Mouse (Mus musculus) midbrain, embryonic 12.5 days (tissue): ENCODE data around the gene Tshz2. TPM values are rescaled to one million over a fixed set of nuclear protein-coding genes. Genes with fewer than 3 reads are reported as not detected.

Source experiments
- ATAC-seq: fragments of 200-750 bp; cut with Nextera tagmentation; 2 replicates; pipeline ENCODE4 v1.8.0; 2017; ENCODE audit warnings: low read depth, moderate TSS enrichment, moderate library complexity; ENCODE audit not compliant: low FRiP score
- H3K27ac ChIP-seq: fragments of 300-500 bp; sonication (generic); replicated peaks from 2 replicates; pipeline ENCODE4 v1.5.1; 2016; ENCODE audit warnings: mild to moderate bottlenecking
- H3K27me3 ChIP-seq: fragments of 300-500 bp; sonication (generic); 2 replicates; pipeline ENCODE4 v1.6.1; 2016; ENCODE audit warnings: mild to moderate bottlenecking
- H3K36me3 ChIP-seq: fragments of 300-500 bp; sonication (generic); 2 replicates; pipeline ENCODE4 v1.6.1; 2016
- H3K4me1 ChIP-seq: fragments of 300-500 bp; sonication (generic); 2 replicates; pipeline ENCODE4 v1.6.1; 2016
- H3K4me2 ChIP-seq: fragments of 300-500 bp; sonication (generic); replicated peaks from 2 replicates; pipeline ENCODE4 v1.6.1; 2016; ENCODE audit warnings: mild to moderate bottlenecking, moderate library complexity
- H3K4me3 ChIP-seq: fragments of 300-500 bp; sonication (generic); 2 replicates; pipeline ENCODE4 v1.5.1; 2016; ENCODE audit warnings: mild to moderate bottlenecking
- H3K9ac ChIP-seq: fragments of 300-500 bp; sonication (generic); replicated peaks from 2 replicates; pipeline ENCODE4 v1.6.1; 2016; ENCODE audit warnings: mild to moderate bottlenecking, moderate library complexity
- H3K9me3 ChIP-seq: fragments of 300-500 bp; sonication (generic); 2 replicates; pipeline ENCODE4 v1.6.1; 2016; ENCODE audit warnings: mild to moderate bottlenecking
- whole genome bisulfite sequencing: fragments of 180-500 bp; shearing (Covaris S2); methylation state at CpG from one replicate; pipeline ENCODE4 v1.1.7; 2016; 5-methylcytosine and 5-hydroxymethylcytosine counted together
- polyA plus RNA-seq: library from polyadenylated mRNA; unstranded; fragments of >200 nt; fragmentation: Nextera tagmentation; extraction: Ambion mirVana; gene quantifications from 2 replicates; pipeline ENCODE4 v1.2.1, GENCODE M21; 2016

The Tshz2 gene
- polyA plus RNA-seq, 1 experiment from 2014 or later = 6.0 TPM

DNA sequence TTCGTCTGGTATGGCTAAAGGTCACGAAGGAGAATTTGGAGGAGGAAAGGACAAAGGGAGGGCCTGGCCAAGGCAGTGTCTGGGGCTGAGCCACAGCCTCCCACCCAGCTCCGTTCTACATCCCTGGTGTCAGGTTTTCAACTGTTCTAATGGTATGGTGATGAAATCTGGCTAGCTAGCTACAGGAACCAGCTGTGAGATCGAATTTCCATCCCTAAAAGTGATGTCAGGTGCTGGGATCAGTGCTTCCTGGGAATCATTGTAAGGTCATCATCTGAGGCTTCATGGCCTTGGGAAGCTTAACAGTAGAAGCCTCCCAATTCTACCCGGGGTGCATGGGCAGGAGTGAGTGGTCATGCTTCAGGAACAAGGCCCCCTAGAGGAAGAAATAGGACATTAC lies 171.6 kb downstream of the Tshz2 start:
- no peak overlapping the region for H3K4me3 ChIP-seq
- no peak overlapping the region for H3K27ac ChIP-seq
- H3K9me3 ChIP-seq = no peaks in the 10 kb centered on the region
- H3K4me2 ChIP-seq = no peak overlapping the region
- no peaks in the 10 kb centered on the region for H3K36me3 ChIP-seq
- H3K9ac ChIP-seq = no peak overlapping the region
- 71% methylated on average over 5 of the region's 5 CpGs for WGBS
- no peaks in the 10 kb centered on the region for H3K4me1 ChIP-seq
- no peaks in the 10 kb centered on the region for H3K27me3 ChIP-seq
- no peak for ATAC-seq

DNA sequence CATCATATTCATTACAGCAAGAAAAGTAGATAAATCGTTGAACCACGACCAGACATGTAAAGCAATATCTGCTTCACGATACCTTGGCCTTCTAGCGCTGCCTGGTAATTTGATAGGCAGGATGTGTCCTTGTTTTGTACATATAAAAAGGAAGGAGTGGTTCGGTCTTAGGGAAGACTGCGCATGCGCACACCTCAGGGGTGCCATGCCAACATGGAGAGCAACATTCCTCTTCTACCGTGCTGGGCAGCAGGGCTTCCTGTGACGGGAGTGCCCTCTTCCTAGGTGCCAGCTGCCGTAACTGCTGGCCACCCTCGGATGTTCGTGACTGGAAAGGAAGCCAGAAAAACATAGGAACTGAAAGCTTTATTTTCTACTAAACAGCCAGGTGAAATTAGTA lies 172.7 kb downstream of the Tshz2 start:
- Histone ChIP-seq H3K9ac (no peak overlapping the region), H3K4me1 (no peaks in the 10 kb centered on the region), H3K36me3 (no peaks in the 10 kb centered on the region), H3K27ac (no peak overlapping the region), H3K9me3 (no peaks in the 10 kb centered on the region), H3K4me2 (no peak overlapping the region), H3K4me3 (no peak overlapping the region), H3K27me3 (no peaks in the 10 kb centered on the region)
- WGBS = 90% methylated on average over 12 of the region's 12 CpGs
- no peak for ATAC-seq

DNA sequence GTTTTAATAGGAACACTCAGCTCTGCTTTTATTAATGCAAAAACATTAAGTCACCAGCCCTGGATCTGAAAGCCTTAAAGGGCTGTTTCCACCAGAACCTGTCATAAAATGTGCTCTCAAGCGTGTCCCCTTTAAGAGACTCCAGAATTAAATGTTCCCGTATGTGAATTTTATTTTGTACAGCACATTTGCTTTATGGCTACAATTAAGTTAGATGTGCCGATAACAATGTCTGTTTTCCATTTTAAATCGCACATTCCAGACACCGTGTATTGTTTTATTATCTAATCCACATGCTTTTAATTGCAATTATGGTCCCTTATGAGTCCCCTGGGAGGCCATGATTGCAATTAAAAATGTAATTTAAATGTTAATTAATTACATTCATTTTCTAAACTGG lies 178.8 kb downstream of the Tshz2 start:
- Histone ChIP-seq H3K4me3 (no peak overlapping the region), H3K27me3 (0 out of 2 replicates have a peak, but pooled peaks cover 2% of the 10 kb centered on the region), H3K27ac (no peak overlapping the region), H3K36me3 (no peaks in the 10 kb centered on the region), H3K9me3 (no peaks in the 10 kb centered on the region), H3K9ac (no peak overlapping the region), H3K4me1 (peaks cover 12% of the 10 kb centered on the region; the same call in 1 of the 2 replicates), H3K4me2 (no peak overlapping the region)
- 81% methylated on average over 5 of the region's 5 CpGs for WGBS
- no peak for ATAC-seq

DNA sequence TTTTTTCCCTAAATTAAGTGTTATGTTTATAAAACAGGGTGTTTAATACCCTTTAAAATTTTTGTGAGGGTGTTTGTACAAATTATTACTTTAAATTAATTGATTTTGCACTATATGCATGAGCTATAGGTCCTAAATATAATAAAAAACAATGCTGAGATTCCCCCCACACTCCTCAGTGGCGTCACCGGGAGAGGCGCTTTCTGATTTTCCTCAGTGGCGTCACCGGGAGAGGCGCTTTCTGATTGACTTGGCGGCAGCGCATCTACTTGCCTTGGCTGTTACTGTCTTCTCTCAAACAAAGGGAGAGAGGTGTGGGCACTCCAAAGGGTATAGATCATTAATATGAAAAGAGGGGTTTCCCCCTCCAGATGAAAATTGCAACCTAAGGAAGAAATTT lies 179.2 kb downstream of the Tshz2 start:
- 86% methylated on average over 8 of the region's 8 CpGs for WGBS
- Histone ChIP-seq H3K36me3 (no peaks in the 10 kb centered on the region), H3K27ac (no peak overlapping the region), H3K4me1 (peaks cover 12% of the 10 kb centered on the region; the same call in 1 of the 2 replicates), H3K4me2 (no peak overlapping the region), H3K9me3 (no peaks in the 10 kb centered on the region), H3K4me3 (no peak overlapping the region), H3K27me3 (0 out of 2 replicates have a peak, but pooled peaks cover 4% of the 10 kb centered on the region), H3K9ac (no peak overlapping the region)
- no peak for ATAC-seq

DNA sequence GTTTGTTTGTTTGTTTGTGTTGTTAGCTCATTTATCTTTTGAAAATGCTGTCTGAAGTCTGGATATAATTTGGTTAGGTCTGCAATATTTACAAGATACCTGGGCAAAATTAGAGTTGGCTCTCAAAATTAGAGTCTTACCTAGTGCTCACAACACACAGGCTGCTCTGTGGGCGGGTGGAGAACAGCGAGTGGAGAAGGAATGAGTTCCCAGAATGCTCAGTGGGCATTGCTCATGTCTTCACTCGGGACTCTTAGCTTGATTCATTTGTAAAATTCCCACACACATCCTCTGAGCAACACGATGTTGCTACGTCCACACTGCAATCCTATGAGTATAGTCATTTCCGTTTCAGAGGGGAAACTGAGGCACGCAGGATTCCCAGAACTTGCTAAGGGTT lies 180.1 kb downstream of the Tshz2 start:
- H3K4me3 ChIP-seq = no peak overlapping the region
- H3K4me1 ChIP-seq = peaks cover 12% of the 10 kb centered on the region; the same call in 1 of the 2 replicates
- H3K4me2 ChIP-seq = no peak overlapping the region
- 0 out of 2 replicates have a peak, but pooled peaks cover 4% of the 10 kb centered on the region for H3K27me3 ChIP-seq
- no peaks in the 10 kb centered on the region for H3K36me3 ChIP-seq
- H3K9ac ChIP-seq = no peak overlapping the region
- H3K9me3 ChIP-seq = no peaks in the 10 kb centered on the region
- ATAC-seq = no peak
- no peak overlapping the region for H3K27ac ChIP-seq
- WGBS = 89% methylated on average over 7 of the region's 7 CpGs

DNA sequence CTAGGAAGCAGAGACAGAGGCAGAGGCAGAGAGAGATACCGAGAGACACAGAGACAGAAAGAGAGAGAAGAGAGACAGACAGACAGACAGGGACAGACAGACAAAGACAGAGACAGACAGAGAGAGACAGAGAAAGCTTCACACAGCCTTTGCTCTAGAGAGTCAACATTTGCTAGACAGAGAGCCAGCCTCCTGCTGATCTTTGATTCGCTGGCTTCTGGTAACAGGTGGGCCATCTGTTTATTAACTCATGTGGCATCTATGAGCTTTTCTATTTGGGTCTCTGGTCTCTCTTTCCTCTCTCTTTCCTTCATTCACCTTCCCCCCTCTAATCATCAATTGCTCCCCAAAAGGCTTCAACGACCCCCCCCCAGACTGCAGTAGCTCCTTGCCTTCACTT lies 181.5 kb downstream of the Tshz2 start:
- WGBS = 77% methylated on average over 3 of the region's 3 CpGs
- Histone ChIP-seq H3K27ac (no peak overlapping the region), H3K4me2 (no peak overlapping the region)

DNA sequence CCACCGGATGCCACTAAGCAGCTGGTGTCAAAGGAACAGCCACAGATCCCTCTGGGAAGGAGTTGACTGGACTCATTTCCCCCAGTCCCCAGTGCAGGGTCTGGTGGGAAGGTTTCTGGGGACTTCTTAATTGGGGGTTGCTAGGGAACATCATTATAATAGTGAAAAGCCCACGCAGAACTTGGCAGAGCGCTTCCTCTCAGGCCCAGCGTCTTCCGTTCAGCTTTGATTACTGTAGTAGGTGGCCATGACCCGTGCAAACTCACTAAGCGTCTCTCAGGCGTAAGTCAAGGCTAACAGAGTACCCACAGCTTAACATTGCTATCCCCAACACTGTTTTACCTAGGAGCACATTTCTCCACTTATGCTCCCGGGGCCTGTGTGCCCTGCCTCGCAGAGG lies 181.9 kb downstream of the Tshz2 start:
- Histone ChIP-seq H3K4me1 (peaks cover 12% of the 10 kb centered on the region; the same call in 1 of the 2 replicates), H3K27me3 (0 out of 2 replicates have a peak, but pooled peaks cover 4% of the 10 kb centered on the region), H3K9ac (no peak overlapping the region), H3K36me3 (no peaks in the 10 kb centered on the region), H3K27ac (no peak overlapping the region), H3K4me3 (no peak overlapping the region), H3K4me2 (no peak overlapping the region), H3K9me3 (no peaks in the 10 kb centered on the region)
- ATAC-seq = no peak
- 78% methylated on average over 10 of the region's 10 CpGs for WGBS

More for the DNA sequence above, 181.5 kb downstream of the Tshz2 start:
- Histone ChIP-seq H3K9me3 (no peaks in the 10 kb centered on the region), H3K36me3 (no peaks in the 10 kb centered on the region), H3K4me3 (no peak overlapping the region), H3K4me1 (peaks cover 12% of the 10 kb centered on the region; the same call in 1 of the 2 replicates), H3K27me3 (0 out of 2 replicates have a peak, but pooled peaks cover 4% of the 10 kb centered on the region), H3K9ac (no peak overlapping the region)
- no peak for ATAC-seq

DNA sequence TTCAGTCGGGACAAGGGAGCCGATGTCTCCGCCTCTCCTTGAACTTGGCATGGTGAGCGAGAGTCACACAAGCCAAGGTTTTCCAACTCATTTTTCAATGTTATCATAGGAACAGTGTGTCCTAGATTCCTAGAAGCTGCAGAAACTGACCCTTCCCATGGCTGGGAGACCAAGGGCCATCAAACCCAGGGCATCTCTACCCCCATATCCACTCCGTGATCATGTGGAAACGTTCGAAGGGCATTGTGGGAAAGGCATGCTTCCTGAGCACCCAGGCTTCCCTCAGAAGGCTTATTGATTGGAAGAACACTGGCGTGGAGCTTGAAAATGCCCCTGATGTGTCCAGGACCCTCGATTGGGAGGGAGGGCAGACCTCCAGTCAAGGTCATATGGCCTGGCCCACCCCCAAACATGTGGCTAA lies 188.2 kb downstream of the Tshz2 start:
- H3K9me3 ChIP-seq = no peaks in the 10 kb centered on the region
- no peaks in the 10 kb centered on the region for H3K36me3 ChIP-seq
- H3K4me2 ChIP-seq = no peak overlapping the region
- H3K9ac ChIP-seq = no peak overlapping the region
- H3K27me3 ChIP-seq = 0 out of 2 replicates have a peak, but pooled peaks cover 4% of the 10 kb centered on the region
- 91% methylated on average over 9 of the region's 9 CpGs for WGBS
- ATAC-seq = no peak
- H3K27ac ChIP-seq = no peak overlapping the region
- no peak overlapping the region for H3K4me3 ChIP-seq
- peaks cover 5% of the 10 kb centered on the region; the same call in 1 of the 2 replicates for H3K4me1 ChIP-seq

DNA sequence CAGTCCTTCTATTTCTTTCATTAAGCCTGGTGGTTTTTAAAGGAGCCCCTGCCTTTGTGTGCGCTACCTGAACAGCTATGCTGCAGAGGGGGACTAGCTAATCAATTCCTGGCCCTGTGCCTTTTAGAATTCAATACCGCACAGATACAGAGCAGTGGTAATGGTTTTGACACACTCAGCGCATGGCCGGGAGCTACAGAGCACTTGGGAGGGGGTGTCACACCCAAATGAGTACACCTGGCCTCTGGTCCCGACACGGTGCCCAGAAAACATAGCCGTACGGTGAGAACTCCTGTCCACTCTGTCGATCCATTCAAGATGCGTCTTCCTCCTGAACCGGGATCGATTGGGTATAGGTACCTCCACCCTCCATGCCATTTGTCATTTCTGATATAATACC lies 193.1 kb downstream of the Tshz2 start:
- no peak for ATAC-seq
- Histone ChIP-seq H3K36me3 (no peaks in the 10 kb centered on the region), H3K27ac (no peak overlapping the region), H3K9me3 (no peaks in the 10 kb centered on the region), H3K4me2 (no peak overlapping the region), H3K4me3 (no peak overlapping the region), H3K4me1 (peaks cover 5% of the 10 kb centered on the region; the same call in 1 of the 2 replicates), H3K27me3 (no peaks in the 10 kb centered on the region), H3K9ac (no peak overlapping the region)
- 90% methylated on average over 12 of the region's 12 CpGs for WGBS

DNA sequence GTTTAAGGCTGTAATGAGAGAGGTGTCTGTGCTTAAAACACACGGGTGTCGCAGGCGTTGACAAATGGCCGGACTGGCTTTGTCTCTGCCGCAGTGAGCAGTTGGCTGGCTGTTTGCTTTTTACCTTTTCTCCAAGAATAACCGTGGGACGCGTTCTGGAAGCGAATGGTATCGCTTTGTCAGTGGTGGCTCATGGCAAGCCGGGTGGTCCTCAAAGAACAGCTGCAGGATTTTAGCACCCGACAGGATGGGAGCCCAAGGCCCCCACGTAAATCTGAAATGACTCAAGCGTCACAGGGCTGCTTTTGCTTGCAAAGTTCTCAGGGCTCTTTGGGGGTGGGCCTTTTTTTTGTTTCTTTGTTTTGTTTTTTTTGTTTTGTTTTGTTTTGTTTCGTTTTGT lies 193.5 kb downstream of the Tshz2 start:
- H3K36me3 ChIP-seq = no peaks in the 10 kb centered on the region
- no peak overlapping the region for H3K4me2 ChIP-seq
- H3K9ac ChIP-seq = no peak overlapping the region
- H3K9me3 ChIP-seq = no peaks in the 10 kb centered on the region
- no peak for ATAC-seq
- no peak overlapping the region for H3K4me3 ChIP-seq
- H3K27me3 ChIP-seq = no peaks in the 10 kb centered on the region
- WGBS = 72% methylated on average over 15 of the region's 15 CpGs
- no peak overlapping the region for H3K27ac ChIP-seq
- H3K4me1 ChIP-seq = peaks cover 5% of the 10 kb centered on the region; the same call in 1 of the 2 replicates

DNA sequence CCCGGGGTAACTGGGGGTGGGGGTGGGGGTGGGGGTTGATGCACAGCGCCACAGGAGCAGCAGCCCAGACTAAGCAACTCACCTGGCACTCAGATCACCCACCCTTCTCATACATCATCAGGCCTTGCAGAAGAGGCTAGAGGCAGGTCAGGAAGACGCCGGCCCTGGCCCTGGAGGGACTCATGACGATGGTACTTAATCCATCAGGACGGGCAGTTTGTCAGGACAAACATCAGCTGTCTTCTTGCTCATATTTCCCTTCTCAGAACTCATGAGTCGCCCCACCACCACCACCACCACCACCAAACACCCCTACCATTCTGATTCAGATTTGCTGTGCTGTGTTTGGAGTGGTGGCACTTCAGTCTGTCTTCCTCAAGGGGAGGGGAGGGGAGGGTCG lies 194.0 kb downstream of the Tshz2 start:
- Histone ChIP-seq H3K27ac (no peak overlapping the region), H3K9me3 (no peaks in the 10 kb centered on the region), H3K9ac (no peak overlapping the region), H3K4me2 (no peak overlapping the region), H3K36me3 (no peaks in the 10 kb centered on the region), H3K4me1 (peaks cover 5% of the 10 kb centered on the region; the same call in 1 of the 2 replicates), H3K4me3 (no peak overlapping the region), H3K27me3 (no peaks in the 10 kb centered on the region)
- 88% methylated on average over 8 of the region's 8 CpGs for WGBS
- ATAC-seq = no peak

DNA sequence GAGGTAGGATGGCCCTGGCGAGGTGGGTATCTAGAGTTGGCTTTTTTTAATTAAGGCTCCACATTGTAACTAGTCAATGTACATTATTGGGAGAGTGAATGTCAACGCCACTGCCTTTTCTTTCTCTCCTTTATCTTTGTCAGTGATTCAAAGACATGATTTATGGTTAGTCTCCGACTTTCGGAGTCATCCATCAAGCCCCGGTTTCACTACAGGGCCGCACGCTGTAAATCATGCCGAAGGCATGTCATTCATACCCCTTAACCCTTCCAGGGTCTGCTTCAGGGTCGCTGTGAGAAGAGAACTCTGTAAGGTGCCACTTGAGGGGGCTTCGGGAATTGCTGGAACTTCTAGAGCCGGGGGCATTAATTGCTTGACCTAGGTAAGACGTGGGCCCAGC lies 199.4 kb downstream of the Tshz2 start:
- Histone ChIP-seq H3K4me2 (no peak overlapping the region), H3K9ac (no peak overlapping the region), H3K27ac (no peak overlapping the region), H3K9me3 (no peaks in the 10 kb centered on the region), H3K27me3 (no peaks in the 10 kb centered on the region), H3K4me3 (no peak overlapping the region), H3K36me3 (no peaks in the 10 kb centered on the region), H3K4me1 (peaks cover 4% of the 10 kb centered on the region; the same call in 1 of the 2 replicates)
- ATAC-seq = no peak
- WGBS = 92% methylated on average over 12 of the region's 12 CpGs

DNA sequence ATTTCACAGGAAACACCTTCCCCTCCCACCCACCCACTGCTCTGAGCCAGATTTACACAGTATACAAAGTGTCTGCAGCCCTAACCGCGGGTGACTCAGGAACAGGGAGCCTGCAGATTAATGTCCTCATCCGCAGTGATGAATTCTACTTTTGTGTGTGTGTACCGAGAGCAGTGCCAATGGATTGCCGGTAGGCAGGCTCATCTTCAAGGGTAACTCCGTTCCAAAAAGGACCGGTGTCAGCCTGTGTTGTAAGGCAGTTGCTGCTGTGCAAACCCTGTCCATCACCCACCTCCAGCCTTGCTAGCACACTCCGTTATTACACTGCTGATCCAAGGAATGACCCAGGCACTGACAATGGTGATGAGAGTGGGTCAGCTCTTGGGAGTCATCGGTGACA lies 200.8 kb downstream of the Tshz2 start:
- 90% methylated on average over 9 of the region's 9 CpGs for WGBS

More for the DNA sequence above, 200.8 kb downstream of the Tshz2 start:
- Histone ChIP-seq H3K4me1 (peaks cover 4% of the 10 kb centered on the region; the same call in 1 of the 2 replicates), H3K9ac (no peak overlapping the region), H3K4me2 (no peak overlapping the region), H3K36me3 (no peaks in the 10 kb centered on the region), H3K27me3 (no peaks in the 10 kb centered on the region), H3K27ac (no peak overlapping the region), H3K9me3 (no peaks in the 10 kb centered on the region), H3K4me3 (no peak overlapping the region)
- ATAC-seq = no peak
